Mouse (Mus musculus): Measurements from ENCODE around the gene Cnot9. TPM values are rescaled to one million over a fixed set of nuclear protein-coding genes. Genes with fewer than 3 reads are reported as not detected.

Cnot9 gene
- total and polyA plus RNA-seq, 3 experiments, result 46.1 to 84.5 (median 70.5) TPM

DNA sequence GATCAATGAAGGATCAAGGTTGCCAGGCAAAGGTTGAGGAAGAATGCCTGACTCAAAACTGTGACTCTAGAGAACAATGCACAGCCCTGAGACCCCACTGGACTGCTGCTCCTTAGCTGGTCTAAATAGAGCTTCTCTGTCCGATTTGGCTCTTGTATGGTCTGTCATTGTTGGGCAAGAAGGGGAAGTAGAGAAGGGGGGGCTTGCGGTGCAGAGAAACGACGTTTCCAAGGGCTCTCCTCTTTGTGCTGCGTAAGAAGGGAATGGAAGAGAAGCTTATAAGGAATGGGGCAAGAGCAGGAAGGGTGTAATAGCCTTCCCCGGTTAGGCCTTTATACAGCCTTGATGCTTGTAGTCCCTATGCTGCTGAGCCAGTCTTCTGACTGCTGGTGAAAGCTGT is 60.0 kb downstream of the Cnot9 start:
- no peaks in the 10 kb centered on the region for H3K4me1 ChIP-seq (ENCODE audit: control insufficient read depth in 1 of 2, insufficient read depth in 2 of 2)
- no peak overlapping the region for H3K4me3 ChIP-seq (replicated peaks in 1 of 3; ENCODE audit: low read depth in 2 of 3, low read length in 2 of 3, poor library complexity in 1 of 3)
- DNase-seq (ENCODE audit: extremely low read depth), result no peak
- H3K9me3 ChIP-seq (replicated peaks; ENCODE audit: low read length), result no peaks in the 10 kb centered on the region
- no peaks in the 10 kb centered on the region; the same call in 1 of the 2 replicates for H3K79me2 ChIP-seq (replicated peaks; ENCODE audit: control insufficient read depth, extremely low read depth, insufficient read depth, poor library complexity, severe bottlenecking)
- dilution Hi-C loops (cut with MboI; ENCODE audit: extremely low pct_ligation_motif_present, extremely low pct_unique_long_range_greater_than_20kb, low sequenced_read_pairs) (no loop called here), in situ Hi-C loops (cut with MboI; ENCODE audit: low pct_ligation_motif_present, low pct_unique_long_range_greater_than_20kb, low sequenced_read_pairs) (no loop called here)
- H3K27ac ChIP-seq (ENCODE audit: insufficient read depth, low read depth), result no peak overlapping the region
- H3K4me2 ChIP-seq (ENCODE audit: insufficient read depth, low read depth, poor library complexity, severe bottlenecking), result no peak overlapping the region
- peaks cover 55 to 76% of the 10 kb centered on the region in 2 experiments for H3K36me3 ChIP-seq (replicated peaks in 1 of 2; ENCODE audit: control insufficient read depth in 1 of 2, insufficient read depth in 1 of 2, low read length in 1 of 2)
- TF ChIP-seq POLR2A (IDR thresholded peaks at IDR 0.05; ENCODE audit: low read depth, low read length) (no peak), MEF2A (IDR thresholded peaks at IDR 0.05; ENCODE audit: borderline replicate concordance, low read depth, low read length) (no peak), CHD2 (IDR thresholded peaks at IDR 0.05; ENCODE audit: low read length) (no peak), MAZ (IDR thresholded peaks at IDR 0.05; ENCODE audit: low read depth, low read length) (no peak), NRF1 (IDR thresholded peaks at IDR 0.05; ENCODE audit: low read depth, low read length) (no peak), PAX5 (IDR thresholded peaks at IDR 0.05; ENCODE audit: low read length) (no peak), KAT2A (IDR thresholded peaks at IDR 0.05; ENCODE audit: insufficient replicate concordance, low read length) (no peak), TBP (conservative IDR thresholded peaks at IDR 0.05; ENCODE audit: low read depth, low read length) (no peak), POLR2AphosphoS2 (IDR thresholded peaks at IDR 0.05; ENCODE audit: low read depth, low read length) (no peak), MYC (IDR thresholded peaks at IDR 0.05; ENCODE audit: low read depth, low read length) (no peak), BHLHE40 (IDR thresholded peaks at IDR 0.05; ENCODE audit: low read depth, low read length) (no peak), MXI1 (IDR thresholded peaks at IDR 0.05; ENCODE audit: low read depth, low read length) (no peak), SMC3 (IDR thresholded peaks at IDR 0.05; ENCODE audit: low read depth, low read length) (no peak)
- no peaks in the 10 kb centered on the region for H3K27me3 ChIP-seq (replicated peaks)
- H3K9ac ChIP-seq (ENCODE audit: insufficient read depth, low read depth), result no peak overlapping the region

DNA sequence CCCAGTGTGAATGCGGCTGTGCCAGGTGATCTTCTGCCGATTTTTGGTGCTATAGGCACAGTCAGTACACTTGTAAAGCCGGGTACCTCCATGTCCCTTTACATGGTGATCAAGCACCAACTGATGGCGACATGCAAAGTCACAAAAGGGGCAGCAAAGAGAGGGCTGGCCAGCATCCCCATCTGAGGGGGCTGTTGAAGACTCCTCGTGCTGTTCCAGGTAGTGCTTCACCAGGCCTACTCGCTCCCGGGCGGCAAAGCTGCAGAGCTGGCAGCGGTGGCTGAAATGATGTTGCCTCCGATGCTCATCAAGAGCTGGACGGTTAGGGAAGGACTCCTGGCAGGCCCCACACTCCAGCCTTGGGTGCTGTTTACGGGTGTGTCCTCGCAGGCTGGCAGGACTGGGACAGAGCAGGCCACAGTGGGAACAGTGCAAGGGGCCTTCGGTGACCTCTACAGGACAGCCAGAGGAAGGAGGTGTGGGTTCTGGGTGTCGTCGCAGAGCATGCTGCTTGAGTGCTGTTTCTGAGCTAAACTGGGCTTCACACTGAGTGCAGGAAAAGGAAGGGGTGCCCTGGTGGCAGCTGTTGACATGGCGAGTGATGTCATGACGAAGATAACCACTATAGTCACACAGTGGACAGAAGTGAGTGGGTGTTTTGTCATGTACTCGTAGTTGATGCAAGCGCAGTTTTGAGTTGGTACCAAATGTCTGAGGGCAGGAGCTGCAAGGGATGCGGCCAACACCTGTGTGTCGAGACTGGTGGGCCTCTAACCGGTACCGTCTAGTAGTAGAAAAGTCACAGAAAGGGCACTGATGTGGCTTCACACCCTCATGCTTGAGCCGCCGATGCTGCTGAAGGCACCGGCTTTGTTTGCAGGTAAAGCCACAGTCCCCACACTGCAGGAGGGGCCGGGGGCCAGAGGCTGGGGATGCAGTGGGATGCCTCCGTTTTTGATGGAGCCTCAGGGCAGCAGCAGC is 64.2 kb downstream of the Cnot9 start:
- H3K4me1 ChIP-seq (ENCODE audit: control insufficient read depth in 1 of 2, insufficient read depth in 2 of 2), result no peaks in the 10 kb centered on the region
- no peaks in the 10 kb centered on the region for H3K27me3 ChIP-seq (replicated peaks)
- no peak overlapping the region for H3K27ac ChIP-seq (ENCODE audit: insufficient read depth, low read depth)
- H3K36me3 ChIP-seq (replicated peaks in 1 of 2; ENCODE audit: control insufficient read depth in 1 of 2, insufficient read depth in 1 of 2, low read length in 1 of 2), result peaks cover 88 to 95% of the 10 kb centered on the region in 2 experiments
- dilution Hi-C loops (cut with MboI; ENCODE audit: extremely low pct_ligation_motif_present, extremely low pct_unique_long_range_greater_than_20kb, low sequenced_read_pairs) (no loop called here), in situ Hi-C loops (cut with MboI; ENCODE audit: low pct_ligation_motif_present, low pct_unique_long_range_greater_than_20kb, low sequenced_read_pairs) (no loop called here)
- H3K4me3 ChIP-seq (replicated peaks in 1 of 3; ENCODE audit: low read depth in 2 of 3, low read length in 2 of 3, poor library complexity in 1 of 3), result no peak overlapping the region
- H3K4me2 ChIP-seq (ENCODE audit: insufficient read depth, low read depth, poor library complexity, severe bottlenecking), result no peak overlapping the region
- TF ChIP-seq MAZ (IDR thresholded peaks at IDR 0.05; ENCODE audit: low read depth, low read length) (no peak), TBP (conservative IDR thresholded peaks at IDR 0.05; ENCODE audit: low read depth, low read length) (no peak), CHD2 (IDR thresholded peaks at IDR 0.05; ENCODE audit: low read length) (no peak), IRF4 (IDR thresholded peaks at IDR 0.05; ENCODE audit: low read depth, low read length) (no peak), JUND (conservative IDR thresholded peaks at IDR 0.05; ENCODE audit: low read depth, low read length) (no peak), CTCF (conservative IDR thresholded peaks at IDR 0.05 in 1 of 2, IDR thresholded peaks at IDR 0.05 in 1 of 2; ENCODE audit: low read depth in 2 of 2, low read length in 2 of 2) (no peak), GABPA (IDR thresholded peaks at IDR 0.05; ENCODE audit: insufficient replicate concordance, low read depth, low read length) (no peak), HCFC1 (IDR thresholded peaks at IDR 0.05; ENCODE audit: low read depth, low read length) (no peak), KAT2A (IDR thresholded peaks at IDR 0.05; ENCODE audit: insufficient replicate concordance, low read length) (no peak), MEF2A (IDR thresholded peaks at IDR 0.05; ENCODE audit: borderline replicate concordance, low read depth, low read length) (no peak), NELFE (IDR thresholded peaks at IDR 0.05; ENCODE audit: low read depth, low read length) (no peak), ZC3H11A (IDR thresholded peaks at IDR 0.05; ENCODE audit: low read depth, low read length) (no peak), NRF1 (IDR thresholded peaks at IDR 0.05; ENCODE audit: low read depth, low read length) (no peak), ETS1 (conservative IDR thresholded peaks at IDR 0.05; ENCODE audit: low read depth, low read length) (no peak), MAFK (IDR thresholded peaks at IDR 0.05; ENCODE audit: insufficient replicate concordance, low read length) (no peak), MXI1 (IDR thresholded peaks at IDR 0.05; ENCODE audit: low read depth, low read length) (no peak), POLR2A (IDR thresholded peaks at IDR 0.05; ENCODE audit: low read depth, low read length) (no peak)
- peaks cover 10% of the 10 kb centered on the region for H3K79me2 ChIP-seq (replicated peaks; ENCODE audit: control insufficient read depth, extremely low read depth, insufficient read depth, poor library complexity, severe bottlenecking)
- no peaks in the 10 kb centered on the region for H3K9me3 ChIP-seq (replicated peaks; ENCODE audit: low read length)
- H3K9ac ChIP-seq (ENCODE audit: insufficient read depth, low read depth), result no peak overlapping the region
- DNase-seq (ENCODE audit: extremely low read depth), result no peak

Data from CH12.LX (cell line).